Mouse (Mus musculus): ENCODE data around the gene Arhgap30. TPM values are rescaled to one million over a fixed set of nuclear protein-coding genes. Genes with fewer than 3 reads are reported as not detected.

The Arhgap30 gene
- polyA plus RNA-seq, 1 experiment from 2014 or later, result 0.74 TPM

Other genes starting within 250 kb of the Arhgap30 start
- gene Sdhc, start 238.4 kb upstream of the Arhgap30 start, polyA plus RNA-seq (2016; fragmentation: Nextera tagmentation; extraction: Ambion mirVana), result 266 and 273 TPM in 2 replicates
- gene Mpz, start 238.2 kb upstream of the Arhgap30 start, polyA plus RNA-seq (2016; fragmentation: Nextera tagmentation; extraction: Ambion mirVana), result 0.16 and 0.22 TPM in 2 replicates
- 5.4 and 7.3 TPM in 2 replicates for gene Pcp4l1, start 192.7 kb upstream of the Arhgap30 start, polyA plus RNA-seq (2016; fragmentation: Nextera tagmentation; extraction: Ambion mirVana)
- 0.12 and 0.24 TPM in 2 replicates for gene Nr1i3, start 175.0 kb upstream of the Arhgap30 start, polyA plus RNA-seq (2016; fragmentation: Nextera tagmentation; extraction: Ambion mirVana)
- 31.0 and 37.2 TPM in 2 replicates for gene Tomm40l, start 166.4 kb upstream of the Arhgap30 start, polyA plus RNA-seq (2016; fragmentation: Nextera tagmentation; extraction: Ambion mirVana)
- 2.9 and 4.2 TPM in 2 replicates for gene Apoa2, start 163.9 kb upstream of the Arhgap30 start, polyA plus RNA-seq (2016; fragmentation: Nextera tagmentation; extraction: Ambion mirVana)
- 12.0 and 12.1 TPM in 2 replicates for gene Fcer1g, start 154.6 kb upstream of the Arhgap30 start, polyA plus RNA-seq (2016; fragmentation: Nextera tagmentation; extraction: Ambion mirVana)
- 9.3 and 10.8 TPM in 2 replicates for gene Adamts4, start 138.5 kb upstream of the Arhgap30 start, polyA plus RNA-seq (2016; fragmentation: Nextera tagmentation; extraction: Ambion mirVana)
- gene Ndufs2, start 137.6 kb upstream of the Arhgap30 start, polyA plus RNA-seq (2016; fragmentation: Nextera tagmentation; extraction: Ambion mirVana), result 270 and 274 TPM in 2 replicates
- gene B4galt3, start 118.6 kb upstream of the Arhgap30 start, polyA plus RNA-seq (2016; fragmentation: Nextera tagmentation; extraction: Ambion mirVana), result 60.5 and 65.2 TPM in 2 replicates
- 51.5 and 58.0 TPM in 2 replicates for gene Ppox, start 107.8 kb upstream of the Arhgap30 start, polyA plus RNA-seq (2016; fragmentation: Nextera tagmentation; extraction: Ambion mirVana)
- gene Usp21, start 101.0 kb upstream of the Arhgap30 start, polyA plus RNA-seq (2016; fragmentation: Nextera tagmentation; extraction: Ambion mirVana), result 94.1 and 95.9 TPM in 2 replicates
- gene Ufc1, start 93.9 kb upstream of the Arhgap30 start, polyA plus RNA-seq (2016; fragmentation: Nextera tagmentation; extraction: Ambion mirVana), result 94.3 and 98.6 TPM in 2 replicates
- gene Dedd, start 59.8 kb upstream of the Arhgap30 start, polyA plus RNA-seq (2016; fragmentation: Nextera tagmentation; extraction: Ambion mirVana), result 41.8 and 46.5 TPM in 2 replicates
- gene Nit1, start 43.3 kb upstream of the Arhgap30 start, polyA plus RNA-seq (2016; fragmentation: Nextera tagmentation; extraction: Ambion mirVana), result 37.1 and 38.0 TPM in 2 replicates
- gene Pfdn2, start 43.3 kb upstream of the Arhgap30 start, polyA plus RNA-seq (2016; fragmentation: Nextera tagmentation; extraction: Ambion mirVana), result 158 and 159 TPM in 2 replicates
- 2.7 and 2.8 TPM in 2 replicates for gene Klhdc9, start 28.2 kb upstream of the Arhgap30 start, polyA plus RNA-seq (2016; fragmentation: Nextera tagmentation; extraction: Ambion mirVana)
- gene Nectin4, start 18.9 kb upstream of the Arhgap30 start, polyA plus RNA-seq (2016; fragmentation: Nextera tagmentation; extraction: Ambion mirVana), result 0.92 and 0.94 TPM in 2 replicates
- gene Usf1, start 22.4 kb downstream of the Arhgap30 start, polyA plus RNA-seq (2016; fragmentation: Nextera tagmentation; extraction: Ambion mirVana), result 128 and 132 TPM in 2 replicates
- gene Tstd1, start 29.9 kb downstream of the Arhgap30 start, polyA plus RNA-seq (2016; fragmentation: Nextera tagmentation; extraction: Ambion mirVana), result 6.1 and 6.5 TPM in 2 replicates
- gene F11r, start 48.6 kb downstream of the Arhgap30 start, polyA plus RNA-seq (2016; fragmentation: Nextera tagmentation; extraction: Ambion mirVana), result 16.2 and 16.5 TPM in 2 replicates
- gene Alyref2, start 114.5 kb downstream of the Arhgap30 start, polyA plus RNA-seq (2016; fragmentation: Nextera tagmentation; extraction: Ambion mirVana), result 8.0 and 8.5 TPM in 2 replicates
- not detected in 2 replicates for gene Itln1, start 146.3 kb downstream of the Arhgap30 start, polyA plus RNA-seq (2016; fragmentation: Nextera tagmentation; extraction: Ambion mirVana)
- not detected in 2 replicates for gene Cd244a, start 170.2 kb downstream of the Arhgap30 start, polyA plus RNA-seq (2016; fragmentation: Nextera tagmentation; extraction: Ambion mirVana)
- not detected in 2 replicates for gene Ly9, start 218.5 kb downstream of the Arhgap30 start, polyA plus RNA-seq (2016; fragmentation: Nextera tagmentation; extraction: Ambion mirVana)

All from forebrain, embryonic 10.5 days (tissue).